Mouse (Mus musculus): Measurements from ENCODE around the gene Ints13.

DNA sequence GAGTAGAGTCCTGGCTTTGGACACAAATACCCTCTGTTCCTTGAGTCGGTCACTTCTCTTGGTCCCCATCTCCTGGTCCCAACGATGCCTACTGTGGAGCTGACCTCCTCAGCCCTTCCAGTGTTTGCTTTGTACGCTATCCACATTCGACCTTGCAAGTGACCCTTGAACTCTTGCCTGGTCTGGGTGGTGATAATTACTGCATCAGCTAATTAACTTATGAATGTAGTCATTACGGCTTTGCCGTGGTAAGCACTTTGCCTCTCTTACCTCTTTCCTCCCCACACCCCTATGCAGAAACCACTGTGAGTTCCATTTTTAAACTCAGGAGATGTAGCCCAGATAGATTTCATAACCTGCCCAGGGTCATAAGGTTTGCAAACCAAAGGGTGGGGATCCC is 77.4 kb downstream of the Ints13 start:
- TF ChIP-seq ZKSCAN1 (IDR thresholded peaks at IDR 0.05; ENCODE audit: borderline replicate concordance, low read depth, low read length) (no peak), TBP (conservative IDR thresholded peaks at IDR 0.05; ENCODE audit: low read depth, low read length) (no peak)

All from CH12.LX (cell line).